Comparison of ENCODE assay signal across 13 mouse cellular contexts in genomic region chr14:115412821-115413220, GRCm38 (mm10).
"Had no signal": no experiment of that assay in that cellular context is flagged by ENCODE, and none has a peak within 500 bp of the region (broad histone marks: within the 10 kb centered on the region; RNA-seq: fewer than 3 reads in every experiment).

No protein-coding gene starts in this region.

- H3K36me3 ChIP-seq: limb, embryonic 12.5 days; liver, embryonic 13.5 days; lung, embryonic 15.5 days; midbrain, embryonic 12.5 days had no signal

- H3K4me2 ChIP-seq: limb, embryonic 12.5 days; liver, embryonic 13.5 days; lung, embryonic 15.5 days; midbrain, embryonic 12.5 days had no signal

- H3K27ac ChIP-seq: layer of hippocampus, adult 2 months; left cerebral cortex, adult 2 months; limb, embryonic 12.5 days; liver, embryonic 13.5 days; lung, embryonic 15.5 days; macrophage; midbrain, embryonic 12.5 days had no signal

- H3K4me3 ChIP-seq: layer of hippocampus, adult 2 months; left cerebral cortex, adult 2 months; limb, embryonic 12.5 days; liver, embryonic 13.5 days; lung, embryonic 15.5 days; megakaryocyte, embryonic 14.5 days; midbrain, embryonic 12.5 days had no signal

- H3K9me3 ChIP-seq: limb, embryonic 12.5 days; liver, embryonic 13.5 days; lung, embryonic 15.5 days; megakaryocyte, embryonic 14.5 days; midbrain, embryonic 12.5 days had no signal

- H3K4me1 ChIP-seq: liver, embryonic 13.5 days; lung, embryonic 15.5 days; megakaryocyte, embryonic 14.5 days; midbrain, embryonic 12.5 days had no signal

- H3K27me3 ChIP-seq: limb, embryonic 12.5 days; liver, embryonic 13.5 days; lung, embryonic 15.5 days; megakaryocyte, embryonic 14.5 days; midbrain, embryonic 12.5 days had no signal

- DNase-seq: liver; liver, embryonic 13.5 days; liver, postnatal 0 days; lung, postnatal 14 days; right cerebral cortex, postnatal 14 days; thymus, postnatal 4 days had no signal

- H3K9ac ChIP-seq: limb, embryonic 12.5 days; liver, embryonic 13.5 days; liver, postnatal 0 days; lung, embryonic 15.5 days; midbrain, embryonic 12.5 days had no signal
